Mouse (Mus musculus): Measurements from ENCODE around the gene Chadl.
"Not testable (repeated sequence)": the region's sequence is repeated elsewhere in the genome, so short reads cannot be mapped to it uniquely, and the experiment has no call there.

The Chadl gene

DNA sequence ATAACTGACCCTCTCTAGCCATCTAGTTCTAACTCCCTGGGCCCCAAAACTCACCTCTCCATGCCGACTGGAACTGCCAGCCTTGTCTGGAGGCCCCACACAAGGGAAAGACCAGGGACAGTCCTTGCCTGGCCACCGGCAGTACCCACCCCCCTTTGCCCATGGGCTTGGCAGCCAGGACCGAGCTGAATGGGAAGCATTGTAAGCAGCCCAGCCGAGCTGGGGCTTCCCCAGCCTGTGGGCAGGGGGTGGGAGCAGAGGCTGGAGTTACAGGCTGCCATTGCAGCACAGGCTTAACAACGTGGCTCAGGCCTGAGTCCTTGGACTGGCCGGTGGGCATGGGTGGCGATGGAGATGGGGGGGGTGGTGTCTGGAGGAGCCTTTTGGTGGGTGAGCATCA lies at the start of gene Chadl:
Gene Chadl, minus strand, starts transcription at position 113 of the 400 bp plus-strand sequence.
- no peak for DNase-seq

DNA sequence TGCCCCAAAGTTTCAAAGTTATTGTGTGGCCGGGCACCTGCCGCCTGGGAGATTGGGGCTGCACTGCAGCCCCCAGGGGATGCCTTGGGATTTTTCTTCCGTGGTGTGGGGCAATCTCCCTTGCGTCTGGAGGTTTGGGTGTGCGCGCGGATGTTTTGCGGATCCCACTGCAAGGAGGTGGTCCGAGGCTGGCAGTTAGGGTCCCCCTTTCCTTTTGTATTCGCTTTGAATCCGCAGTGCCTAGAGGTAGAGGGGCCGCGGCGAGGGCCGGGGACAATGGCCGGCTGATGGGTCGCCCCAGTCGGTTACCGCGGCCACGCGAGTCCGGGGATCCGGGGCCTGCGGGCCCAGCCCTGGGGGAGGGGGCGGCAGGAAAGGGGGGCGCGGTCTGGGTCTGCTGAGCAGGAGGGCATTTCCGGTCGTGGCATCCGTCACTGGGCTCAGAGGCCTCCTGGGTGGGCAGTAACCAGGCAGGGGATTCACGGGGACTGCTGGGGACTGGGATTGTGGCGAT lies 48.6 kb upstream of the Chadl start:
- DNase-seq: peak; percentile 39 to 55

- peak; percentile 49 to 63 for DNase-seq
These were observed 48.0 kb upstream of the Chadl start, which contains the start of the genes Zc3h7b and Rangap1 for GRCm38 (mm10) chr15:81744992-81745600. Gene Zc3h7b, plus strand, starts transcription at chr15:81745057. Gene Rangap1, minus strand, starts transcription at chr15:81745530.

DNA sequence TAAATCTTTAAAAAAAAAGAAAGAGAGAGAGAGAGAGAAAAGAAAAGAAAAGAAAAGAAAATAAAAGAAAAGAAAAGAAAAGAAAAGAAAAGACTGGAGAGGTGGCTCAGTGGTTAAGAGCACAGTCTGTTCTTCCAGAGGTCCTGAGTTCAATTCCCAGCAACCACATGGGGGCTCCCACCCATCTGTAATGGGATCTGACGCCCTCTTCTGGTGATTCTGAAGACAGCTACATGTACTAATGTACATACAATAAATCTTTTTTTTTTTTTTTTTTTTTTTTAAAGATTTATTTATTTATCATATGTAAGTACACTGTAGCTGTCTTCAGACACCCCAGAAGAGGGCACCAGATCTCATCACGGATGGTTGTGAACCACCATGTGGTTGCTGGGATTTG lies 45.3 kb upstream of the Chadl start:
- not testable (repeated sequence) for DNase-seq

GRCm38 (mm10) chr15:81739924-81740323 lies 42.8 kb upstream of the Chadl start:
- DNase-seq: no peak

DNA sequence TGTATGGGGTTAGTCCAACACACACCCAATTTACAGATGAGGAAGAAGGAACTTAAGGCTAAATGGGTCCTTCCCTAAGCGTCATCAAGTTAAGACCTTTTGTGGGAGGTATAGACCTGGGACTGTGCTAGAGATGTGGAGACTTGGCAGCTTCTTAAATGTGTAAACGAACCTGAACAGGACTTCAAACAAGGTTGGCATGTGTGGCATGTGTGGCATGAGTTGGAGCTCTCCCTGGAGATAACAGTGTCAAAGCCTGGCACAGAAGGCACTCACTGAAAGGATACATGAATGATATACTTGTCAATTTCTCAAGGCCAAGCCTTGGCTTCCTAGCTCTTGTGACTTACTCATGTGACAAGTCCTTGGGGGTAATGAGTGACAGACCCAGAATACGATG lies 42.2 kb upstream of the Chadl start:
- DNase-seq: no peak

GRCm38 (mm10) chr15:81735075-81735474 lies 38.0 kb upstream of the Chadl start:
- no peak for DNase-seq

DNA sequence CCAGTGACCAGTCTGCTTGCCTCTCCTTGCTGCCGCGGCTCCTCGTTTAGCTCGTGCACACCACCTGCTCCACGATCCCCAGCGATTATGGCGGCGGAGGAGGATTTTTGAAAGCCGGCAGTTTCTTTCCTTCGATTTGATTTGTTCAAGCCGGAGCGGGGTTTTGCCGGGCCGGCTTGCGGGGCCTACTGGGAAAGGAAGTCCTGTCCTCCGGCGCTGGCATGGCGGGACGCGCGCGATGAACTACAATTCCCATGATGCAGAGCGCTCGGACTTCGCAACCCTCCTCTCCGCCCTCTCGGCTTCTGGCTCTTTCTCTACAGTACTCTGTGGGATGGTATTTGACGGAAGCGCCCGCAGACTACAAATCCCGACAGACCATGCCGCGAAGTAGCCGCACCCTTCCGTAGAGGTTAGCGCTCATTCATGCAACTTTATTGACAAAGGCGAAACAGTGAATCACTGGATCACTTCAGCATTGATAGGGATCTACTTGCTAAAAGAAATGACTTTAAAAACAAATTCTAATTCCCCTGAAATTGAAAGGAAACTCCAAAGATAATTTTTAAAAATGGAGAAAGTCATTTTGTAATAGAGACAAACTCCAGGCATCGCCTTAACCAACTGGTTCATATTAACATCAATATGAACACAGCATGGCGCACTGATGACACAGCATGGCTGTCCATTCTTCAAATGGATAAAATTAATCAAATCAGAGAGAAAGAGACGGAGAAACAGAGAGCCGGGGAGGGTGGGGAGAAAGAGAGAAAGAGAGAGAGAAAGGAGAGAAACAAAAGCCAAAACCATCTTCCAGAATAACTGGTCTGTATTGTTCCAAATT lies 32.9 kb upstream of the Chadl start:
- peak; percentile 94 to 96 for DNase-seq

DNA sequence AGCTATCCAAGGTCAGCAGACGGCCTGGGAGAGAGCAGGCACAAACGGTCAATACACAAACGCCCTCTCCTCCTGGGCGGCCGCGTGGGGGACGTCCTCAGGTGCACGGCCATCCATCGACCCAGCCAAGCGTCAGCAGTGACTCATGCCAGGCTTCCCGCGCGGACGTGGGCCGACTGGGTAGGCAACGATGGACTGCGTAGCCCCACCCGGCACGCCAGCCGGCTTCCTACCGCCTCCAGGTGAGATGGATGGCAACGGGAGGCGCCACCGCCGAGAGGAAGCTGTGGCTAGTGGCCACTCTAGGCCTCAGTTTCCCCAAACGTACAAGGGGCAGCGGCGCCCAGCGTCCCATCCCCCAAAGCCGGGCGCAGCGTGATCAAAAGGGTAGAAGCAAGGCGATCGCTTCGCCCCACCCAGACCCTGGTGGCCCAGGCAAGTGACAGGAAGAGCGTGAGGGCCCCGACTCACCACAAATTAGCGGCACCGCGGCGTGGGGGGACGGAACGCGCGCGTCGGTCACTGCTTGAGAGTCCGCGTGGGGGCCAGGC lies 32.2 kb upstream of the Chadl start:
- peak; percentile 19 to 25 for DNase-seq

DNA sequence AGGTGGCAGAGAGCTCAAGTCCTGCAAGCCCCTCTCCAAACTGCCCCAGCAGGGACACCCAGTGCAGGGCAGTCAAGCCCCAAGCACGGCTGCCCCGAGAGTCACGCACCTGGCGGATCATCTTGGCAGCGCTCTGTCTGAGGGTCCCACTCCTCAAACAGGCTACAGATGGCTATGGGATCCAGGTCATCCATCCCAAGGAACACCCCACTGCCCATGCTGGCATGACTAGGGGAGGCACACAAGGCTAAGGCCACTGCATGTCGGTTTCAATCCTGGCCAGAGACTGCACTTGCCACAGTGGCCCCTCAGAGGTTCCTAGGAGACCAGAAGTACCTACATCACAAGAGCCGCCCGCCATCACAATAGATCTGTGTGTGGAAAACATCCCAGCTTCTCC lies 28.9 kb upstream of the Chadl start:
- no peak for DNase-seq

DNA sequence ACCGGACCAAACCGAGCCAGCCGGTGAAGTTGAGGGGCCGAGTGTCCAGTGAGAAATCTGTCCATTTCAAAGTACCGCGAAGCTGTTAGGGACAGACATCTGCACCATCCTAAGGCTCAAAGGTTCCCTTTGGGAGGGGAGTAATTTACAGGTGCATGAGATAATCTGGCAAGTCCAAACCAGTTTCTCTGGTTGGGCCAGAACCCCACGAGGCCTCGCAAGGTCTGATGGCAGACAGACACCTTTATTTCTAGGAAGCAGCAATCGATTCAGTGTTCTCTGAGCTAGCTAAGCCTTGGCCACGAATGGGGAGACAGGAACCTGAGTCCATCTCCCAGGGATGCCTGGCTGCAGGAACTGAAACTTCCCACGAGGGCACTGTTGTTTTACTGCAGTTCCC lies 26.6 kb upstream of the Chadl start:
- DNase-seq: no peak

DNA sequence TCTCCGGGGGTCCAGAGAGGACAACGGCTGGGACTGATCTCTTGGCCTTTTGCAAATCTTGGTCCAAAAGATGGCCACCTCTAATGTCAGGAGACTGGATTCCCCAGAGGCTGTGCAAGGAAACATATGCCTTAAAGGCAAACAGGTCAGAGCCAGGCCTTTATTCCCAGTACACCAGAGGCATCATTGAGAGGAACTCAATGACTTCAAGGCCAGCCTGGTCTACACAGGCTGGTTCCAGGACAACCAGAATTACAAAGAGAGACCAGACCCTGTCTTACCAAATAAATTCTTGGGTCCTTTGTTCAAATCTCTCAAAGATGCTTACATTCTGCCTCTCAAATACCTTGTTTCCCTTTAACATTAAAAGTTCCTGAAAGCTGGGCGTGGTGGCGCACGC lies 25.3 kb upstream of the Chadl start:
- DNase-seq: no peak

DNA sequence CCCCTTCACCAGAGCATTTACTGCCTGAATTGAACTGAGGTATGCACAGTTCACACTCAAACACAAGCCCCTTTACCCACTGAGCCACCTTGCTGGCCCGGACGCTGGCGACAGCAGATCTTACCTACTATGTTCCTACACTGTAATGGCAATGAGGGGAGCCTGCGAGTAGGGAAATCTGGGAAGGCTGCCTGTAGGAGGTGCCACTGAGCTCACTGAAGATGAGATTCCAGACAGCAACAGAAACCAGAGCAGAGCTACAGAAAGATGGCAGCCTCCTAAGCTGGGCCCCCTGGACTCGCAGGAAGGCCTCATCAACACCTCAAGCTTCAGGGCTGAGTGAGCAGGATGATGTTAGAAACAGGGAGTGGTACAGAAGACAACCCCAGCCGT lies 22.0 kb upstream of the Chadl start:
- DNase-seq: no peak

DNA sequence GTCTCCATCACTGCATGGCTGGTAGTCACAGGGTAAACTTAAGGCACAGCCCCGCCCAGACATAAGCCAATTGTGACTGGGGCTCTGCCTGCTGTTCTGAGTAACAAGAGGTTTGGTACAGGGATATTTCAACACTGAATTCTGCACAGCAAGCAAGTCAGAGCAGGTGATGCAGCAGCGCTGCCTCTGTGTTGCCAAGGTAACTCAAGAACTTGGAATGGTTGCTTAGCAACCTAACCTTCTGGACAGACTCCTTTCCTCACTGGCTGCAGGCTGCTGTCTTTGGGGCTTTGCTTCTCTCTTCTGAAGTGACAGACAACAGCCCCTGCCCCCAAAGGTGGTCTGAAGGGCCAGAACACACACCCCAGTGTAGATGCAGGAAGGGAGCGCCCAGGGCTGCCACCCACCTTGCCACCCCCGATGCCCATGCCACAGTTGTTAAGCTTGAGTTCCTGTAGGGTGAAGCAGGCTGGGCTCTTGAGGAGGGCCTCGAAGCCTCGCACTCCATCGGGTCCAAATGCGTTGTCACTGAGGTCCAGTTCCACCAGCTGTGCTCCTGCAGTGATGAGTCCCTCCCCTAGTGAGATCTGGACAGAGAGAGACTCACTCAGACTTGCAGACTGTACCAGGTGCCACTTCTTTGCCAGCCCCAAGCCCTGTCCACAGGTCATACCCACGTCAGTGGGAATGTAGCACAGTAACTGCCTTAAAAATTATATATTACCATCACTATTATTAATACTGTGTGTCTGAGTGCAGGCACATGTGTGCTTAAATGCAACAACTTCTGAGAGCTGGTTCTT lies 21.4 kb upstream of the Chadl start:
- no peak for DNase-seq

DNA sequence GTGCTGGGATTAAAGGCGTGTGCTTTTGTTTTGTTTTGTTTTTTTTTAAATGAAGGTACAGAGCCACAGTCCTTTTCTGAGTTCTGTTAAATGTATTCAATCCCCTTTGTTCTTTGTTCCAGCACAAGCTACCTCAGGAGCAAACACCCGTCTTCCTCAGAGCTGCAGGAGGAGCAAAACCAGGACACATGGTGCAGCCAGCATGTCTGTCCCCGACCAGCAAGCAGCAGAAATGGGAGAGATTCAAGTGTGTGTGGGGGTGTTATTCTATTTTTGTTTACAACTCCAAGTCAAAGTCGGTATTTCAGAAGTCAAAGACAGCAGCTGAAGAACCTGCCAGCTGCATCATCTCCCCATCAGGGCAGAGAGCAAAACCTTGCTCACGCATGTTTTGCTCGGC lies 16.7 kb upstream of the Chadl start:
- DNase-seq: no peak

DNA sequence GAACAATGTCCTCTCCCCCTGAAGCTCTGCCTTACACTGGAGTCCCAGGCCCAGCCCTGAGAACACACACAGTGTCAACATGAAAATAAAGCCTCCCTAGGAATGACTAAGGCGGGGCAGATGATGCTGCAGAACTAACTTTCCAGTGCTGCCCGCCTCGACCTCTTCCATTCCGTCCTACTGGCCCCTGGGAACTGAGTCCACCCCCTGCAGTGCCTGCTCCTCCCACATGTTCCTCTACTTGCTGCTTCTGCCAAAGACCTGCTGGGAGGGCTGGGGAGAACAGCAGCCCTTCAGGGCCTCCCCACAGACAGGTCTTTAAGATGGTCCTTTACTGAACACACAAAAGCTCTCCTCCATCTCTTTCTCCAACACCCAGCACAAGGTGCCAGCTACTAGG lies 13.7 kb upstream of the Chadl start:
- DNase-seq: no peak

DNA sequence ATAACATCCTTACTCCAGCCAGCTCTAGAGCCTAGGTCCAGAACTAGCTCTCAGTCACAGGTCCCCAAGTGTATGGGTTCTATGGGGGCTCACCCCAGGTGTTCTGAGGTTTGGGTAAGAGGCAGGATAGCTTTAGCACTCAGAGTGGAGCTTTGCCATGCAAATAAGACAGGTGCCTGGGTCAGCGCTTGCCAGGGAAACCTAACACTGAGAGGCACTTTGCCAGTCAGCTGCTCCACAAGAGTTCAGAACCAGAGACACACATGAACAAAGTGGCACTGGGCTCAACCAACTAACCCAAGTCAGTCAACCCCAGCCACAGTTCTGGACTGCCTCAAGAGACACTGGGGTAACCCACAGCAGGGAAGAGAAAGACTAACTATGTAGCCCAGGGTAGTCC lies 12.6 kb upstream of the Chadl start:
- DNase-seq: no peak

- no peak for DNase-seq
These were observed 11.9 kb upstream of the Chadl start for GRCm38 (mm10) chr15:81708991-81709390.

- DNase-seq: no peak
These were observed 6.0 kb upstream of the Chadl start for GRCm38 (mm10) chr15:81703094-81703489.

DNA sequence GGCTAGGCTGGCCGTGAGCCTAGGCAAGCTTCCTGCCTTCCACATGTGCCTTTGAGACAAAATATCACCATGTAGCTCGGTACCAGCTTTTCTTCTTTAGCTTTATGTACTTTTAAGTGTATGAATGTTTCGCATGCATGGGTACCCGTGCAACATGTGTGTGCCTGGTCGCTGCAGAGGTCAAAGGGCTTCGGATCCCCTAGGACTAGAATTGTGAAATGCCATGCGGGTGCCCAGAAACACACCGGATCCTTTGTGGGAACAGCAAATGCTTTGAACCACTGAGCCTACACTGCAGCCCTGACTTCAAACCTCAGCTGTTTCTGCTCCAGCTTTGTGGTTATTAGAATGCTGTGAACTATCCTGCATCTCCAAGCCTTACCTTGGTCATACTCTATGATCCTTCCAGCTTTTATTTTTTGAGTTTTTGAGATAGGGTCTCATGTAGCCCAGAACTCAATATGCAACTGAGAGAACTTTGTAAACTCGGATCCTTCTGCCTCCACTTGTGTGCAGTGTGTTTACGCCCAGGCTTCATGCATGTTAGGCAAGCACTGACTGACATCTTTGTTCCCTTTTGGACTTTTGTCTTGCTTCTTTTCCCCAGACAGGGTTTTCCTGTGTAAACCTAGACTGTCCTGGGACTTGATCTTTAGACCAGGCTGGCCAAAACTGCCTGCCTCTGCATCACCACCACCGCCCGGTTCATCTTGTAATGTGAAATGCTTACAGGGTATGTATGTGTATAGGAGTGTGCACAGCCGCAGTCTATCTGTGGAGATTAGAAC lies 5.4 kb upstream of the Chadl start:
- DNase-seq: no peak

GRCm38 (mm10) chr15:81701350-81701749 lies 4.3 kb upstream of the Chadl start:
- not testable (repeated sequence) for DNase-seq

- DNase-seq: no peak
These were observed 3.5 kb upstream of the Chadl start for GRCm38 (mm10) chr15:81700601-81701000.
